Mouse (Mus musculus): ENCODE results near the gene Rtf1.

DNA sequence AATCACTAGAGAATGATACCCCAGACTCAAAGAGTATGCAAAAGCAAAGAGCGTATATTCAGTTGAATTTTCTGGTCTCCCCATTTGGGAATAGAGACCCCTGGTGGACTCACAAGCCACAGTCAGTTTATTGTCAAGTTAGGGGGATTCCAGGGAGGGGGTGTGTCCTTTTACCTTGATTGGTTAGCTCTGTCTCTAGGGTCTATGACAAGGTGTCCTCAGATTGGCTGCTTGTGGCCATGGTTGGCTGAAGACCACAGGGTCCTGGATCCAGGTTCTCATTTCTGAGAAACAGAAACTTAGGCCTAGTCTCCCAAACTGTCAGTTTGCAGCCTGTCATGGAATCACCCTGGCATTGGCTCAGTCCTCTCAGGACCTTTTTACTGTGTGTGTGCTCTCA, 38.1 kb upstream of the Rtf1 start:
- TF ChIP-seq CTCF (IDR thresholded peaks at IDR 0.05; ENCODE audit: low read depth) (no peak), EP300 (IDR thresholded peaks at IDR 0.05; ENCODE audit: low read depth) (no peak)
